Mouse (Mus musculus): Measurements from ENCODE around the gene Cct4. TPM values are rescaled to one million over a fixed set of nuclear protein-coding genes. Genes with fewer than 3 reads are reported as not detected.

The Cct4 gene
- polyA plus RNA-seq, 1 experiment, result 148 TPM

DNA sequence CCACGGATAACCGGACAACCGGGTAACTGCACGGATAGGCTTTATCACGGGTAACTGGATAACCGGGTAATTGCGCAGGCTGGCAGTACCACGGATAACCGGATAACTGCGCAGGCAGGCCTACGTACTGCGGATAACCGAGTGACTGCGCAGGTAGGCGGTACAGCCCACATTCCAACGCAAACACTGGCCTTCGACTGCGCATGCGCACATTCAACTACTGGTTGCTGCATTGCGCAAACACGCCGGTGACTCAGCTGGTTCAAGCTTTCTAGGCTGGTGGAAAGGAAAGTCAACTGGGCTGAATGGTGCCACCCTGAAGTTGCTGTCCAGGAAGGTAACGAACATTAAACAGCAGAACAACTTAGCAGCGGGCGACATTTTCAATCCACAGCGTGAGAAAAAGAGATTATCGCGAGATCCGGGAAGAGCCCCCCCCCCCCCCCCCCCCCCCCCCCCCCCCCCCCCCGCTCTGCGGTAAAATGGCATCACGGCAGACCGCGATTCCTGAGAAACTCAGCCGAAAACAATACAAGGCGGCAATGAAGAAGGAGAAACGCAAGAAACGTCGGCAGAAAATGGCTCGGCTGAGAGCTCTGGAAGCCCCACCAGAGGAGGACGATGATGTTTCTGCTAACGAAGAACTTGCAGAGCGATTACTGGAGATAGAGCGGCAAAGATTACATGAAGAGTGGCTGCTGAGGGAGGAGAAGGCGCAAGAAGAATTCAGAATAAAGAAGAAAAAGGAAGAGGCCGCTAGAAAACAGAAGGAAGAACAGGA, 17.4 kb upstream of the Cct4 start:
- DNase-seq, result peak; percentile 93
- TF ChIP-seq CTCF (conservative IDR thresholded peaks at IDR 0.05; ENCODE audit: insufficient read depth, insufficient read length, low read depth, low read length) (no peak), POLR2A (IDR thresholded peaks at IDR 0.05; ENCODE audit: low read depth, low read length) (peak; percentile 22)
- Histone ChIP-seq H3K4me3 (ENCODE audit: insufficient read depth, low read depth, low read length) (peak overlapping the region; percentile 84), H3K36me3 (ENCODE audit: control insufficient read depth, insufficient read depth, low read length) (no peaks in the 10 kb centered on the region), H3K27me3 (replicated peaks; ENCODE audit: control insufficient read depth, insufficient read depth, low read length) (no peaks in the 10 kb centered on the region), H3K27ac (ENCODE audit: insufficient read depth, low read depth, low read length) (peak overlapping the region; percentile 48; the same call in 1 of the 2 replicates), H3K4me1 (ENCODE audit: control insufficient read depth, insufficient read depth, low read length) (peaks cover 4% of the 10 kb centered on the region; the same call in 1 of the 2 replicates)
- 52% methylated on average over 42 of the region's 46 CpGs for WGBS

DNA sequence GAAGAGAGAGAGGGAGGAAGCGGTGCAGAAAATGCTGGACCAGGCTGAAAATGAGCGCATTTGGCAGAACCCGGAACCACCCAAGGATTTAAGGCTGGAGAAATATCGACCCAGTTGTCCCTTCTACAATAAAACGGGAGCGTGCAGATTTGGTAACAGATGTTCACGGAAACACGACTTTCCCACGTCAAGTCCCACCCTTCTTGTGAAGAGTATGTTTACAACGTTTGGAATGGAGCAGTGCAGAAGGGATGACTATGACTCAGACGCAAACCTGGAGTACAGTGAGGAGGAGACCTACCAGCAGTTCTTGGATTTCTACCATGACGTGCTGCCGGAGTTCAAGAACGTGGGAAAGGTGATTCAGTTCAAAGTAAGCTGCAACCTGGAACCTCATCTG, 16.7 kb upstream of the Cct4 start:
- Histone ChIP-seq H3K27me3 (replicated peaks; ENCODE audit: control insufficient read depth, insufficient read depth, low read length) (no peaks in the 10 kb centered on the region), H3K4me1 (ENCODE audit: control insufficient read depth, insufficient read depth, low read length) (peaks cover 4% of the 10 kb centered on the region; the same call in 1 of the 2 replicates), H3K36me3 (ENCODE audit: control insufficient read depth, insufficient read depth, low read length) (no peaks in the 10 kb centered on the region), H3K27ac (ENCODE audit: insufficient read depth, low read depth, low read length) (no peak overlapping the region), H3K4me3 (ENCODE audit: insufficient read depth, low read depth, low read length) (peak overlapping the region; percentile 53)
- TF ChIP-seq CTCF (conservative IDR thresholded peaks at IDR 0.05; ENCODE audit: insufficient read depth, insufficient read length, low read depth, low read length) (no peak), POLR2A (IDR thresholded peaks at IDR 0.05; ENCODE audit: low read depth, low read length) (no peak)
- 50% methylated on average over 14 of the region's 14 CpGs for WGBS
- no peak for DNase-seq

DNA sequence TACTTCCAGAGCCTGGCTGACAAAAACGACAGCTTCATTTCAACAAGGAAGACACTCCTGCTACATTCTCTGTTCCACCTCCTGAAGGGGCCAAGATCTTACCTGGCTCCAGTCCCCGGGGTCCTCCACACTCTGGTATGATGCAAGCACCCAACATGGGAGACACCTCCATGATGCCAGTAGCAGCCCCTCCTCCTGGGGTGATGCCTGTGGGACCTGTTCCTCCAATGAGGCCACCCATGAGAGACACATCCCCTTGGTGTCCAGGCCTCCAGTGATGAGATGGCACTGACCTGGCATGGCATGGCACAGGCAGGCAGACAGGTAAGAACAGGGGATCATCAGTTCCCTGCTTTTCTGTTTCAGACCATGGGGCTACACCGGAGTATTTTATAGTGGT, 12.1 kb upstream of the Cct4 start:
- DNase-seq, result no peak
- Histone ChIP-seq H3K27ac (ENCODE audit: insufficient read depth, low read depth, low read length) (no peak overlapping the region), H3K27me3 (replicated peaks; ENCODE audit: control insufficient read depth, insufficient read depth, low read length) (no peaks in the 10 kb centered on the region), H3K36me3 (ENCODE audit: control insufficient read depth, insufficient read depth, low read length) (no peaks in the 10 kb centered on the region), H3K4me3 (ENCODE audit: insufficient read depth, low read depth, low read length) (no peak overlapping the region), H3K4me1 (ENCODE audit: control insufficient read depth, insufficient read depth, low read length) (peaks cover 9% of the 10 kb centered on the region)
- no peak for TF ChIP-seq POLR2A (IDR thresholded peaks at IDR 0.05; ENCODE audit: low read depth, low read length)
- TF ChIP-seq CTCF (conservative IDR thresholded peaks at IDR 0.05; ENCODE audit: insufficient read depth, insufficient read length, low read depth, low read length), result no peak
- 84% methylated on average over 3 of the region's 3 CpGs for WGBS

DNA sequence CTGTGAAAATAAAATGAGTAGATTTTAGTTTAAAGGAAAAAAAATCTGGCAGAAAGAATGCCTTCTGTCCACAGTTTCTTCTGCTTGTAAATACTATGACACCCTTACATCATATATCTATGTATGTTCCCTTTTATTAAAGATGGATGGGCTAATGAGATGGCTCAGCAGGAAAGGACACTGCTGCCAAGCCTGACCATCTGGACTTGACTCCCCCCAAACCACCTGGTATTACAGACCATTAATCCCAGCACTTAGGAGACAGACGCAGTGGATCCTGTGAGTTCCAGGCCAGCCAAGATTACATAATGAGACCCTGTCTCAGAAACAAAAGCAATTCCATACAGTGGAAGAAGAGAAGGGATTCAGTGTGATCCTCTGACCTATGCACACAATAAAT, 11.6 kb upstream of the Cct4 start:
- Histone ChIP-seq H3K4me3 (ENCODE audit: insufficient read depth, low read depth, low read length) (no peak overlapping the region), H3K4me1 (ENCODE audit: control insufficient read depth, insufficient read depth, low read length) (peaks cover 9% of the 10 kb centered on the region), H3K27ac (ENCODE audit: insufficient read depth, low read depth, low read length) (no peak overlapping the region), H3K36me3 (ENCODE audit: control insufficient read depth, insufficient read depth, low read length) (no peaks in the 10 kb centered on the region), H3K27me3 (replicated peaks; ENCODE audit: control insufficient read depth, insufficient read depth, low read length) (no peaks in the 10 kb centered on the region)
- 44% methylated on average over 1 of the region's 1 CpGs for WGBS
- TF ChIP-seq CTCF (conservative IDR thresholded peaks at IDR 0.05; ENCODE audit: insufficient read depth, insufficient read length, low read depth, low read length) (no peak), POLR2A (IDR thresholded peaks at IDR 0.05; ENCODE audit: low read depth, low read length) (no peak)
- no peak for DNase-seq

DNA sequence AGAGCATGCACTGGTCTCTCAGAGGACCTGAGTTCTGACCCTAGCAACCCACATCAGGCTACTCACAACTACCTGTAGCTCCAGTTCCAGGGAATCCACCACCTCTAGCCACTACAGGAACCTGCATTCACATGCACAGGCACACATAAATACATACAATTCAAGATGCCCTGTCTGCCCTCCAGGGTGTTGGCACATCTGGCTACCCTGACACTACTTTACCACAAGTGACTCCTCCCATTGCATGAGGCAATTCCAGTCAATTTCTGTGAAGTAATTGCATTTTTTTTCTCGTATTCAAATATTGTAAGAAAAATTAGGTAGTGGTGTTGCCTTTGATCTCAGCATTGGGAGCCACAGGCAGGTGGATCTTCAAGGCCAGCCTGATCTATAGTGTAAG, 11.1 kb upstream of the Cct4 start:
- Histone ChIP-seq H3K4me3 (ENCODE audit: insufficient read depth, low read depth, low read length) (no peak overlapping the region), H3K27me3 (replicated peaks; ENCODE audit: control insufficient read depth, insufficient read depth, low read length) (no peaks in the 10 kb centered on the region), H3K27ac (ENCODE audit: insufficient read depth, low read depth, low read length) (no peak overlapping the region), H3K36me3 (ENCODE audit: control insufficient read depth, insufficient read depth, low read length) (no peaks in the 10 kb centered on the region), H3K4me1 (ENCODE audit: control insufficient read depth, insufficient read depth, low read length) (peaks cover 9% of the 10 kb centered on the region)
- DNase-seq, result no peak
- TF ChIP-seq CTCF (conservative IDR thresholded peaks at IDR 0.05; ENCODE audit: insufficient read depth, insufficient read length, low read depth, low read length) (no peak), POLR2A (IDR thresholded peaks at IDR 0.05; ENCODE audit: low read depth, low read length) (no peak)
- WGBS, result 81% methylated on average over 1 of the region's 1 CpGs

DNA sequence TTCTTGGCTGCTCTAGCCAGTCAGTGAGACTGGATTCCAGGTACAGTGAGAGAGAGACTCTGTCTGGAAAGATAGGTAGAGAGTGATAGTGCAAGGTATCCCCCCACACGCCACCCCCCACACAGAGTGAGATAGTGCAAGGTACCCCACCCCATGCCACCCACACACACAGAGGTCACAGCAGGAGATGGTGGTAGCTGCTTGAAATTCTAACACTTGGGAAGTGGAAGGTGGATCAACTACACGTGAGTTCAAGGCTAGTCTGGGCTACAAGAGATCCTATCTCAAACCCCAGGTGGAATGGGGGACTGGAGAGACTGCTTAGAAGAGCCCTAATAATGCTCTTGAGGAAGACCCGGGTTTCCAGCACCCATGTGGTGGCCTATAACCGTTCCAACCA, 9.3 kb upstream of the Cct4 start:
- H3K4me1 ChIP-seq (ENCODE audit: control insufficient read depth, insufficient read depth, low read length), result peaks cover 6% of the 10 kb centered on the region
- peak overlapping the region; percentile 5; the same call in 1 of the 2 replicates for H3K4me3 ChIP-seq (ENCODE audit: insufficient read depth, low read depth, low read length)
- no peak overlapping the region for H3K27ac ChIP-seq (ENCODE audit: insufficient read depth, low read depth, low read length)
- no peaks in the 10 kb centered on the region for H3K27me3 ChIP-seq (replicated peaks; ENCODE audit: control insufficient read depth, insufficient read depth, low read length)
- no peak for TF ChIP-seq POLR2A (IDR thresholded peaks at IDR 0.05; ENCODE audit: low read depth, low read length)
- no peak for TF ChIP-seq CTCF (conservative IDR thresholded peaks at IDR 0.05; ENCODE audit: insufficient read depth, insufficient read length, low read depth, low read length)
- DNase-seq, result no peak
- H3K36me3 ChIP-seq (ENCODE audit: control insufficient read depth, insufficient read depth, low read length), result no peaks in the 10 kb centered on the region
- 37% methylated on average over 4 of the region's 4 CpGs for WGBS

DNA sequence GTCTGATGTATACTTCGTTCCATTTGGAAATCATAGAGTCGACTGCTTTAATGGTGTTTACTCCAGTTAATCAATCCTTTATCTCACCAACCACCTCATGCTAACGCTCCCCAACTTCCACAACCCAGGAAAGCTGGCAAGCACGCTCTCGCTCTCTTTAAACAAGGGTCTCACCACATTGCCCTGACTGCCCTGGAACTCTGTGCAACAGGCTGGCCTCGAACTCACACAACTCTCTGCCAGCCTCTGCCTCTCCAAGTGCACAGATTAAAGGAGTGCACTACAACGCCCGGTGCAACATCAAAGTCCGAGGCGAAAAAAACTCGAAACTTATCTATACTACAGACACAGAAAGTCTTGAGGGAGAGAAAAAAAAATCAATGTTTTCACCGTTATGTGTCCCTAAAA, 8.8 kb upstream of the Cct4 start:
- Histone ChIP-seq H3K27me3 (replicated peaks; ENCODE audit: control insufficient read depth, insufficient read depth, low read length) (no peaks in the 10 kb centered on the region), H3K27ac (ENCODE audit: insufficient read depth, low read depth, low read length) (peak overlapping the region; percentile 68), H3K4me3 (ENCODE audit: insufficient read depth, low read depth, low read length) (peak overlapping the region; percentile 68), H3K36me3 (ENCODE audit: control insufficient read depth, insufficient read depth, low read length) (no peaks in the 10 kb centered on the region), H3K4me1 (ENCODE audit: control insufficient read depth, insufficient read depth, low read length) (peaks cover 6% of the 10 kb centered on the region)
- WGBS, result 1% methylated on average over 12 of the region's 12 CpGs
- TF ChIP-seq CTCF (conservative IDR thresholded peaks at IDR 0.05; ENCODE audit: insufficient read depth, insufficient read length, low read depth, low read length) (no peak), POLR2A (IDR thresholded peaks at IDR 0.05; ENCODE audit: low read depth, low read length) (no peak)
- DNase-seq, result no peak

Data from kidney, adult 2 months (tissue).